Mouse (Mus musculus) liver, embryonic 12.5 days (tissue): Measurements from ENCODE around the gene Asic2. TPM values are rescaled to one million over a fixed set of nuclear protein-coding genes. Genes with fewer than 3 reads are reported as not detected.

Source experiments
- ATAC-seq: fragments of 200-750 bp; cut with Nextera tagmentation; 2 replicates; pipeline ENCODE4 v1.8.0; 2017; ENCODE audit warnings: moderate number of reproducible peaks, mild to moderate bottlenecking, moderate library complexity
- H3K27ac ChIP-seq: fragments of 300-500 bp; sonication (generic); 2 replicates; pipeline ENCODE4 v1.5.1; 2016; ENCODE audit warnings: mild to moderate bottlenecking
- H3K27me3 ChIP-seq: fragments of 300-500 bp; sonication (generic); replicated peaks from 2 replicates; pipeline ENCODE4 v1.6.1; 2016; ENCODE audit warnings: mild to moderate bottlenecking, moderate library complexity
- H3K36me3 ChIP-seq: fragments of 300-500 bp; sonication (generic); 2 replicates; pipeline ENCODE4 v1.6.1; 2016; ENCODE audit warnings: mild to moderate bottlenecking, moderate library complexity
- H3K4me1 ChIP-seq: fragments of 300-500 bp; sonication (generic); 2 replicates; pipeline ENCODE4 v1.6.1; 2016
- H3K4me2 ChIP-seq: fragments of 300-500 bp; sonication (generic); 2 replicates; pipeline ENCODE4 v1.6.1; 2016; ENCODE audit warnings: mild to moderate bottlenecking, moderate library complexity
- H3K4me3 ChIP-seq: fragments of 300-500 bp; sonication (generic); 2 replicates; pipeline ENCODE4 v1.5.1; 2016; ENCODE audit warnings: mild to moderate bottlenecking, moderate library complexity
- H3K9ac ChIP-seq: fragments of 300-500 bp; sonication (generic); 2 replicates; pipeline ENCODE4 v1.6.1; 2016; ENCODE audit warnings: mild to moderate bottlenecking, moderate library complexity
- H3K9me3 ChIP-seq: fragments of 300-500 bp; sonication (generic); replicated peaks from 2 replicates; pipeline ENCODE4 v1.6.1; 2016; ENCODE audit warnings: mild to moderate bottlenecking, moderate library complexity
- WGBS: fragments of 180-500 bp; shearing (Covaris S2); methylation state at CpG from one replicate; pipeline ENCODE4 v1.1.7; 2016; ENCODE audit not compliant: insufficient replicate concordance; 5-methylcytosine and 5-hydroxymethylcytosine counted together
- polyA plus RNA-seq: library from polyadenylated mRNA; unstranded; fragments of >200 nt; fragmentation: Nextera tagmentation; extraction: Ambion mirVana; gene quantifications from 2 replicates; pipeline ENCODE4 v1.2.1, GENCODE M21; 2016

The Asic2 gene
- polyA plus RNA-seq, 1 experiment from 2014 or later: 0.06 TPM

DNA sequence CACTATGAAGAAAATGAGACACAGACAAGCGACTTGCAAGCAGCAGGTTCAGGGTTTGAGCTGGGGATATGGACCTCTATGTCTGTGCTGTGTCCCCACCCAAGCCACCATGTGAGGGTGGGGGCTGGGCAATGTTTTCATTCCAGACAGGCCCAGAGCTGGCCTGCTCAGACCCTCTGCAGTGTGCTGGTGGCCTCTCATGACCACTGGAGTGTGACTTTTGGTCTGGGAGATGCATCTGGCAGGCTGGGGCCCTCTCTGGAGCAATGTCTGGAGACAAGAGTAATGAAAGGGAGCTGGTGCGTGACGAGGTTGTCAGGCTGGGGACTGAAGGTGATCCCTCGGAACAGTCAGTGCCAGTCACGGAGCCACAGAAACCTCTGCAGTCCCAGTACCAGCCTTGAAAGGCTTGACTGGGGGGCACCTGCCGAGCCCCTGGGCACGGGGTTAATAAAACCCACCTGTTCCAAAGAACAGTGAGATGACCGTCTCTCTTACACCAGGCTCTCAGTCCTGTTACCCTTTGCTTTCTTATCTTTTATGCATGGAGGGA is 848.2 kb downstream of the Asic2 start:
- Histone ChIP-seq H3K9ac (no peak overlapping the region), H3K4me3 (no peak overlapping the region), H3K27ac (no peak overlapping the region), H3K27me3 (no peaks in the 10 kb centered on the region), H3K36me3 (no peaks in the 10 kb centered on the region), H3K9me3 (no peaks in the 10 kb centered on the region), H3K4me2 (no peak overlapping the region), H3K4me1 (no peaks in the 10 kb centered on the region)
- no peak for ATAC-seq
- 54% methylated on average over 8 of the region's 8 CpGs for WGBS

- H3K4me3 ChIP-seq: no peak overlapping the region
- WGBS: 54% methylated on average over 7 of the region's 7 CpGs
Measured at GRCm38 (mm10) chr11:81118055-81118454, 850.2 kb downstream of the Asic2 start.

DNA sequence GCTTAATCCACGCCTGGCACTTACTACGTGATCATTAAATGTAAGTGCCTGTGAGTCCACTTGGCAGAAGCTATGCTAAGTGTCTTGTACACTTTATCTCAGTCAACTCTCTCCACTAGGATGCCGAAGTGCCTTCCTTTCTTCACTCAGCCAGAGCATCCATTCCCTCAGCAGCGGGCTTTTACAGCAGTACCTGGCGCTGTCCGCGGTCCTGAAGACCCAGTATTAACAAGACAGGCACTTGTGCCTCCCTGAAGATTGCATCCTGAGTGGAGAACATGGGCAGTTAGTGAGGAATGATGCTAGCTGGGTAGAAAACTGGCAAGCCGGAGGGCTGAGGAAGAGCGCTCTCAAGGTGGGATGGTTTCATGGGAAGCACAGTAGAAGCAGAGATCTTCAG is 852.6 kb downstream of the Asic2 start:
- Histone ChIP-seq H3K4me2 (no peak overlapping the region), H3K27ac (no peak overlapping the region), H3K4me1 (no peaks in the 10 kb centered on the region), H3K27me3 (no peaks in the 10 kb centered on the region), H3K9ac (no peak overlapping the region), H3K36me3 (no peaks in the 10 kb centered on the region), H3K4me3 (no peak overlapping the region), H3K9me3 (no peaks in the 10 kb centered on the region)
- WGBS: 33% methylated on average over 9 of the region's 9 CpGs
- ATAC-seq: no peak

More at GRCm38 (mm10) chr11:81118055-81118454, 850.2 kb downstream of the Asic2 start:
- Histone ChIP-seq H3K4me2 (no peak overlapping the region), H3K27ac (no peak overlapping the region), H3K36me3 (no peaks in the 10 kb centered on the region), H3K4me1 (no peaks in the 10 kb centered on the region), H3K9ac (no peak overlapping the region), H3K9me3 (no peaks in the 10 kb centered on the region), H3K27me3 (no peaks in the 10 kb centered on the region)
- ATAC-seq: no peak

- Histone ChIP-seq H3K36me3 (no peaks in the 10 kb centered on the region), H3K9ac (no peak overlapping the region), H3K9me3 (no peaks in the 10 kb centered on the region), H3K27me3 (no peaks in the 10 kb centered on the region), H3K4me2 (no peak overlapping the region), H3K27ac (no peak overlapping the region), H3K4me1 (no peaks in the 10 kb centered on the region), H3K4me3 (no peak overlapping the region)
- ATAC-seq: no peak
- WGBS: 64% methylated on average over 2 of the region's 2 CpGs
Measured at GRCm38 (mm10) chr11:81111626-81112025, 856.6 kb downstream of the Asic2 start.

DNA sequence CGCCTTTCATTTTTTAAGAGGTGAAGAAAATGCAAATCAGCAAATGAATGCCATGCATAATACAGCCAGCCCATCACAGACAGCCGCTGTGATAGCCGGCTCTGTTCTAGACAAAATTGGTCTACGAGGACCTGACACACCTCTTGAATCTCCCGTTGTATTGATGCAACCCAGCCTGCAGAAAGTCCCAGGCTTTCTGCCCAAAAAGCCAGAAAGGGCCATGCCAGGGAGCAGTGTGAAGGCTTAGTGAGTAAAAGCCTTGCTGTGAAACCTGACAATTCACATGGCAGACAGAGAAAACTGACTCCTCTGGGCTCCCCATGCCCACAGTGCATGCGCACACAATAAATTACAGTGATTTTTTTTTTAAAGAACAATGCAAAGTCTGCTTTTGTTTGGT is 858.2 kb downstream of the Asic2 start:
- H3K4me2 ChIP-seq: no peak overlapping the region
- WGBS: 63% methylated on average over 6 of the region's 6 CpGs
- ATAC-seq: no peak
- H3K9ac ChIP-seq: no peak overlapping the region
- no peaks in the 10 kb centered on the region for H3K9me3 ChIP-seq
- no peaks in the 10 kb centered on the region for H3K4me1 ChIP-seq
- H3K27ac ChIP-seq: no peak overlapping the region
- no peaks in the 10 kb centered on the region for H3K36me3 ChIP-seq
- no peaks in the 10 kb centered on the region for H3K27me3 ChIP-seq
- no peak overlapping the region for H3K4me3 ChIP-seq

GRCm38 (mm10) chr11:81106949-81107348 is 861.3 kb downstream of the Asic2 start:
- no peak overlapping the region for H3K27ac ChIP-seq
- H3K4me3 ChIP-seq: no peak overlapping the region
- no peaks in the 10 kb centered on the region for H3K27me3 ChIP-seq
- no peaks in the 10 kb centered on the region for H3K36me3 ChIP-seq
- ATAC-seq: no peak
- H3K4me2 ChIP-seq: no peak overlapping the region
- 65% methylated on average over 1 of the region's 1 CpGs for WGBS
- no peaks in the 10 kb centered on the region for H3K9me3 ChIP-seq
- no peaks in the 10 kb centered on the region for H3K4me1 ChIP-seq
- H3K9ac ChIP-seq: no peak overlapping the region

DNA sequence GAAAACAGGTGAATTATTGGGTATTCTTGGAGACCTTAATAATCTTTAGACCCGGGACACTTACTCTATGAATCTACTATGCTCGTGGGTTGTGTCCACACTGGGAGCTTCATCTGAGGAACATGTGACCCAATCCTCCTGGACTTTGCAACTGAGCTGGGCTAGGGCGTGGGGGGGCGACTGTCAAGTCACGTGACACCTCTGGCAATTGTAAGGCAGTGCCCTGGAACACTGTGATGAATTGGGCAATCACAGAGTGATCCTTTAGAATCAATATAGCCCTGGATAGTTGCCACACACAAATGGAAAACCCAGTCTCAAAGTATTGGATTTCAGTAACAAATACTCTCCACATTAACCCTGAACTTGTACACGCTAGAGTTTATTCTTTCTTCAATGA is 867.4 kb downstream of the Asic2 start:
- Histone ChIP-seq H3K9me3 (no peaks in the 10 kb centered on the region), H3K4me3 (no peak overlapping the region), H3K4me2 (no peak overlapping the region), H3K4me1 (no peaks in the 10 kb centered on the region), H3K27ac (no peak overlapping the region), H3K9ac (no peak overlapping the region), H3K36me3 (no peaks in the 10 kb centered on the region), H3K27me3 (no peaks in the 10 kb centered on the region)
- 62% methylated on average over 6 of the region's 6 CpGs for WGBS
- peak; percentile 49; the same call in 1 of the 2 replicates for ATAC-seq

DNA sequence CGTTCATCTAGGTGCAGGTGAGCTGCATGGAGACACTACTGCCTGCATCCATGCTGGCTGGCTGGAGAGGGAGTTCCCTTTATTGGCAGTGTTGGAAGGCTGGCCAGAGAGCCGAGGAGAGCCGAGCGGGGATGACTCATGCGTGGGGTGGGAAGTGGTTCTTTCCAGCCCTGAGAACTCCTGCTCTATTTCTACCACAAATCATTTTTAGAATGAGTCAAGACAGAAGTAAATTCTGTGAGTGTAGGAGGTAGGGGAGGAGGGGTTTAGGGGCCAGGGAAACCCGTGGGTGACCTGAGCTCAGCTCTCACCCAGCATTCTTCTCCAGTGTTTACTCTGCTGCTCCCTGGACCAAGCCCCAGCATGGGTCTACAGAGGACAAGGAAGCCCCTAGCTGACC is 872.2 kb downstream of the Asic2 start:
- no peak overlapping the region for H3K9ac ChIP-seq
- H3K9me3 ChIP-seq: no peaks in the 10 kb centered on the region
- H3K4me1 ChIP-seq: no peaks in the 10 kb centered on the region
- H3K4me2 ChIP-seq: no peak overlapping the region
- no peak overlapping the region for H3K27ac ChIP-seq
- 33% methylated on average over 6 of the region's 6 CpGs for WGBS
- no peaks in the 10 kb centered on the region for H3K36me3 ChIP-seq
- no peak overlapping the region for H3K4me3 ChIP-seq
- no peak for ATAC-seq
- H3K27me3 ChIP-seq: no peaks in the 10 kb centered on the region

DNA sequence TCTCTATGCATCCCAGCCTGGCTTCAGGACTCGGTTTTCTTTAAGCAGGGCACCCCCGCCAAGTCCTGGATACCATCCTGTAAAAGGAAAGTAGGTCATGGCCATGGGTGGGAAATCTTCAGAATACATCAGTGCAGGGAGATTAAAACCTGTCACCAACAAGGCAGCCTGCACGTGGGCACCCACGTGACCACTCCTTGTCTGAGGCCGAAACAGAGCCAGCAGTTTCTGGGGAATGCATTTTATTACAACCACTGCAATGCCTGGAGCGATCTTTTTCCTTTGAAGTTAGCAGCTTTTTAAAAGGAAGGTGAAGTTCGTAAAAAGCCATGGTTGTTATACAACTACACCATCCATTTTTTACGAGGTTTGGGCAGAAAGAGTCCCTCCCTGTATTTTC is 873.7 kb downstream of the Asic2 start:
- H3K27me3 ChIP-seq: no peaks in the 10 kb centered on the region
- no peaks in the 10 kb centered on the region for H3K4me1 ChIP-seq
- H3K9ac ChIP-seq: no peak overlapping the region
- no peak overlapping the region for H3K27ac ChIP-seq
- no peak overlapping the region for H3K4me2 ChIP-seq
- H3K4me3 ChIP-seq: no peak overlapping the region
- no peaks in the 10 kb centered on the region for H3K36me3 ChIP-seq
- H3K9me3 ChIP-seq: no peaks in the 10 kb centered on the region
- no peak for ATAC-seq
- WGBS: 67% methylated on average over 8 of the region's 8 CpGs

GRCm38 (mm10) chr11:81092161-81092560 is 876.1 kb downstream of the Asic2 start:
- Histone ChIP-seq H3K9ac (no peak overlapping the region), H3K4me3 (no peak overlapping the region), H3K27me3 (no peaks in the 10 kb centered on the region), H3K36me3 (no peaks in the 10 kb centered on the region), H3K9me3 (no peaks in the 10 kb centered on the region), H3K4me2 (no peak overlapping the region), H3K27ac (no peak overlapping the region), H3K4me1 (no peaks in the 10 kb centered on the region)
- ATAC-seq: no peak
- WGBS: 54% methylated on average over 2 of the region's 2 CpGs

- WGBS: 69% methylated on average over 4 of the region's 4 CpGs
Measured at GRCm38 (mm10) chr11:81083822-81084221, 884.4 kb downstream of the Asic2 start.

DNA sequence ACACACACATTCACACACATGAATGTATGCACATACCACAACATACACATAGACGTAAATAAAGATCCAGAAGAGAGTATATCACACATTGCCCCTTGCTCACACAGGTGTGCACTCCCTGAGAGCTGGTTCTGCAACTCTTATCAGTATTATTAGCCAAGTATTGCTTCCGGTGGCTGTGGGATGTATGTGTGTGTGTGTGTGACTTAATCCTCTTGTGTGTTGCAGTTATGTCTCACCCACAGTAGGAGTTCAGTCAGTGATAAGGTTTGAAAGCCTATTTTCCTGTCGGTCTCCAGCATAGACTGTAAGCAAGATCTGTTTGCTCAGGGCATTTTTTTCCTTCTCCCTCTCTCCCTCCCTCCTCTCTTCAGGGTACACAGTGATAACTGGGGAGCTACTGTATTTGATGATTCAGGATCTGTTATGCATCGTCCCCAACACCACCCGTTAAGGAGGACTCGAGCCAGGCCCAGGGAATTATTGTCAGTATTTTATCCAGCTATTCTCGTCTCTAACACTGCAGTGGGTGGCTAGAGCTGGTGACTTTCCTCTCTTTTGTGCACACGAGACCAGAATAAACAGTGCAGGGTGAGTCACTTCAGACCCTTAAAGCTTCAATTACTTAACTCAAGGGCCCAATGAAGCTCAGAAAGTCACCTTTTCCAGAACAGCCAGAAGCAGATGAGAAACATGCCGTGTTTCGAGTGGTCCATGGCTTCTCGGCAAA is 888.0 kb downstream of the Asic2 start:
- ATAC-seq: no peak

More at GRCm38 (mm10) chr11:81083822-81084221, 884.4 kb downstream of the Asic2 start:
- Histone ChIP-seq H3K4me1 (no peaks in the 10 kb centered on the region), H3K36me3 (no peaks in the 10 kb centered on the region), H3K27me3 (no peaks in the 10 kb centered on the region), H3K4me3 (no peak overlapping the region), H3K27ac (no peak overlapping the region), H3K4me2 (no peak overlapping the region), H3K9me3 (no peaks in the 10 kb centered on the region), H3K9ac (no peak overlapping the region)
- ATAC-seq: no peak

DNA sequence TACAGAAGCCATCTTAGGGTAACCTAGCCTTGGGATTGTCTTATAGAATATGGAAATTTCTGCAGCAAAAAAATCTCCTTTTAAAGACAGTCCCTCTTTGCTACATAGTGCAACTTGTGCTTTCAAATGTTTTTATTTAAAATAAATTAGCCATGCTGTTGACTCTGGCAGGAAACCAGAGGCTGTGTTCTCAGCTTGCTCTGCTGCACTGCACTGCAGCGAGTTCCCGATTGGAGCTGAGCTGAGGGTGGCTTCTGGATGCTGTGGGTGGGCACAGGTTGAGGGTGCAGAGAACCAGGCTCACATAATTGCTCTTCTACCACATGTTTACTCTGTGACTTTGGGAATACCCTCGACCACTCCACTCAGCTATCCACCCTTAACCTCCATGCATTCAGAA is 889.0 kb downstream of the Asic2 start:
- Histone ChIP-seq H3K4me3 (no peak overlapping the region), H3K27me3 (no peaks in the 10 kb centered on the region), H3K4me1 (no peaks in the 10 kb centered on the region), H3K9me3 (no peaks in the 10 kb centered on the region), H3K36me3 (no peaks in the 10 kb centered on the region), H3K9ac (no peak overlapping the region), H3K27ac (no peak overlapping the region), H3K4me2 (no peak overlapping the region)
- no peak for ATAC-seq
- 41% methylated on average over 3 of the region's 3 CpGs for WGBS

More for the DNA sequence above, 888.0 kb downstream of the Asic2 start:
- no peak overlapping the region for H3K9ac ChIP-seq
- no peak overlapping the region for H3K27ac ChIP-seq
- H3K4me3 ChIP-seq: no peak overlapping the region
- no peak overlapping the region for H3K4me2 ChIP-seq
- no peaks in the 10 kb centered on the region for H3K36me3 ChIP-seq
- H3K27me3 ChIP-seq: no peaks in the 10 kb centered on the region
- no peaks in the 10 kb centered on the region for H3K4me1 ChIP-seq
- H3K9me3 ChIP-seq: no peaks in the 10 kb centered on the region
- 50% methylated on average over 11 of the region's 11 CpGs for WGBS
